Mouse (Mus musculus): ENCODE results near the gene Tmem201.

GRCm38 (mm10) chr4:149734730-149735475 is 2.9 kb downstream of the Tmem201 start:
- TF ChIP-seq POLR2A (IDR thresholded peaks at IDR 0.05; ENCODE audit: borderline replicate concordance, extremely low read depth, insufficient read depth, insufficient read length, poor library complexity, severe bottlenecking), result no peak
- no peak for TF ChIP-seq CTCF (IDR thresholded peaks at IDR 0.05; ENCODE audit: borderline replicate concordance, extremely low read depth, insufficient read depth, insufficient read length)
